ENCODE assay signal across 20 mouse cellular contexts in the genomic region with DNA sequence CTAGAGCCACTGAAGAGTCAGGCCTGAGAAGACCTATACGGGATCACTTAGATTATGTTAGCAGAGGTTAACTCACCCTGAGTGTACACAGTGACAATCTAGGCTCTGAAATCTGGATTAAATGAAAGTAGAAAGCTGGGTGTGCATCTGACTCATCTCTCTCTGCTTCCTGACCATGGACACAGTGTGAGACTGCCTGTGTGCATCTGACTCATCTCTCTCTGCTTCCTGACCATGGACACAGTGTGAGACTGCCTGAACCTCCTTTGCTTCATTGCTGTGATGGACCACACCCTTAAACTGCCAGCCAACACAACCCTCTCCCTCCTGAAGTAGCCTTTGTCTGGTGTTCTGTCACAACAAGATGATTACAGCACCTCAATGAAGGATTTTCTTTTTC.
A peak's percentile ranks its signal among the peaks of the same experiment; 100 is the strongest.
DNase-seq lines count a peak whose midpoint lies in the region; ATAC-seq and TF ChIP-seq lines count a peak whose summit lies in the region.
"Had no signal": no experiment of that assay in that cellular context is flagged by ENCODE, and none has a peak within 500 bp of the region (broad histone marks: within the 10 kb centered on the region; RNA-seq: fewer than 3 reads in every experiment).

No protein-coding gene starts in this region.

- in situ Hi-C loops in Patski (cut with MboI; ENCODE audit: low pct_unique_long_range_greater_than_20kb) = no loop called here

- peaks cover 4% of the 10 kb centered on the region for H3K27me3 ChIP-seq in Patski
- H3K27me3 ChIP-seq: hindbrain, embryonic 15.5 days; limb, embryonic 15.5 days; neural tube, embryonic 13.5 days had no signal

- peak; percentile 57 for ATAC-seq in Patski
- no peak for ATAC-seq in megakaryocyte-erythroid progenitor cell, adult 5-6 weeks (replicated peaks; ENCODE audit: low FRiP score, low TSS enrichment, poor library complexity, severe bottlenecking)

- intact Hi-C loops in gastrocnemius, adult 2 months (cut with DNase I) = no loop called here

- POLR2A ChIA-PET in Patski (lab: Charles Lee) = no interaction called here

- peak; percentile 24 for DNase-seq in adrenal gland, adult 2 months
- no peak for DNase-seq in adrenal gland, postnatal 10 days
- peak; percentile 15 for DNase-seq in gastrocnemius, adult 2 months
- no peak for DNase-seq in gastrocnemius, postnatal 4 days (ENCODE audit: low spot score in 2 of 2)
- no peak for DNase-seq in Patski (ENCODE audit: low read depth, low spot score)
- peak; percentile 47 for DNase-seq in retina, postnatal 1 day
- DNase-seq in B cell, adult 2 months = no peak
- DNase-seq: cerebellum, adult 11 months; gastrocnemius, postnatal 36 days; heart, postnatal 14 days; kidney, adult 18-20 months; kidney, postnatal 25 days; lung, adult 18-20 months; thymus, adult 18-20 months had no signal

- CTCF ChIA-PET in Patski (lab: Charles Lee) = no interaction called here

- H3K27ac ChIP-seq in gastrocnemius, adult 2 months = no peak overlapping the region
- H3K27ac ChIP-seq: hindbrain, embryonic 15.5 days; limb, embryonic 15.5 days; midbrain, embryonic 10.5 days; neural tube, embryonic 13.5 days had no signal

- TF ChIP-seq CTCF in gastrocnemius, adult 2 months (IDR thresholded peaks at IDR 0.05) = no peak
- no peak for TF ChIP-seq CTCF in Patski (IDR thresholded peaks at IDR 0.05)

- H3K4me3 ChIP-seq in gastrocnemius, adult 2 months = no peak overlapping the region
- H3K4me3 ChIP-seq: erythroblast, embryonic 14.5 days; hindbrain, embryonic 15.5 days; limb, embryonic 15.5 days; midbrain, embryonic 10.5 days; neural tube, embryonic 13.5 days had no signal

Comparison
In these comparisons a context has a peak if more than half of its experiments do, and no peak if none do; other contexts are left out.
1. DNase-seq: peak in adrenal gland, adult 2 months (single experiment), gastrocnemius, adult 2 months (single experiment) and retina, postnatal 1 day (single experiment); none in adrenal gland, postnatal 10 days (single experiment), gastrocnemius, postnatal 4 days (0 of 2), Patski (single experiment) and B cell, adult 2 months (0 of 2).